Mouse (Mus musculus) induced T-regulatory cell, adult 2 months (primary cell): ENCODE data around the gene Nol12.

Source experiments
- DNase-seq: peaks from one replicate; pipeline ENCODE4 v3.0.0-alpha.2; 2012; ENCODE audit warnings: low read depth

Nol12 gene

GRCm38 (mm10) chr15:78916052-78916826 is 18.5 kb upstream of the Nol12 start:
- DNase-seq: no peak

GRCm38 (mm10) chr15:78918126-78918525 is 16.6 kb upstream of the Nol12 start:
- no peak for DNase-seq

GRCm38 (mm10) chr15:78919914-78920313 is 14.8 kb upstream of the Nol12 start:
- peak; percentile 56 for DNase-seq

DNA sequence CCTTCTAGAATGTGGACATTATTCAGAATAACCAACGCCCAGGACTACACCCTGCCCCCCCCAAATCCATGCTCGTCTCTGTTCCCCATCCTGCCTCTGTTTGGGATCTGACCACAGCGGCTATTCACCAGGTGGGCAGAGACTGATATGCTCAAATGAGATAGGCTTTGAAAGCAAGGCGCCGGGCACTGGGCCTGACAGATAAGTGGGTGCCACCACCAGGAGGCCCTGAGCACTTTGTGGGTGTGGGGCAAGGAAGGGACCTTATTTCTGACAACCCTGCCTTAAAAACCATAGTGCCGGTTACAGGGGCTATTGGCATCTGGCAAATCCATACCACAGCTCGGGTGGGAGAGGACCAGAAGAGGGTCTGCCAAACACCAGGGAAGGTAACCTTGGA is 12.0 kb upstream of the Nol12 start:
- peak; percentile 64 for DNase-seq

DNA sequence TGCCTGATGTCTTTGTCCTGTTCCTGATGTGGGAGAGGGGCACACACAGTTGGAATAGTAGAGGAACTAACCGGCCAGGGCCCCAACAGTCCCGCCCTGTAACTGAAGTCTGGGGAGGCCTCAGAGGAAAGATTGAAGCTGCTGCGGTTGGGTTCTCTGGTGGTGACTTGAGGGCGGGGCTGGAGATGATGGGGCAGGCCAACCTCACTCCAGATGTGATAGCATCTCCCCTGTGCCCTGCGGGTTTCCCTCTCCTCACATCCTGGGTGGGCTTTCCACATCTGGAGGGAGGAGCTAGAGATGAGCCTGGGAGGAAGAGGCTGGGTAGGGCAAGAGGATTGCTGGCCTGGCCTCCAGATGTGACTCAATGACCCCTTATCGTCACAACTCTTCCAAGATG is 11.1 kb upstream of the Nol12 start:
- peak; percentile 92 for DNase-seq

GRCm38 (mm10) chr15:78925129-78925528 is 9.6 kb upstream of the Nol12 start:
- DNase-seq: no peak

DNA sequence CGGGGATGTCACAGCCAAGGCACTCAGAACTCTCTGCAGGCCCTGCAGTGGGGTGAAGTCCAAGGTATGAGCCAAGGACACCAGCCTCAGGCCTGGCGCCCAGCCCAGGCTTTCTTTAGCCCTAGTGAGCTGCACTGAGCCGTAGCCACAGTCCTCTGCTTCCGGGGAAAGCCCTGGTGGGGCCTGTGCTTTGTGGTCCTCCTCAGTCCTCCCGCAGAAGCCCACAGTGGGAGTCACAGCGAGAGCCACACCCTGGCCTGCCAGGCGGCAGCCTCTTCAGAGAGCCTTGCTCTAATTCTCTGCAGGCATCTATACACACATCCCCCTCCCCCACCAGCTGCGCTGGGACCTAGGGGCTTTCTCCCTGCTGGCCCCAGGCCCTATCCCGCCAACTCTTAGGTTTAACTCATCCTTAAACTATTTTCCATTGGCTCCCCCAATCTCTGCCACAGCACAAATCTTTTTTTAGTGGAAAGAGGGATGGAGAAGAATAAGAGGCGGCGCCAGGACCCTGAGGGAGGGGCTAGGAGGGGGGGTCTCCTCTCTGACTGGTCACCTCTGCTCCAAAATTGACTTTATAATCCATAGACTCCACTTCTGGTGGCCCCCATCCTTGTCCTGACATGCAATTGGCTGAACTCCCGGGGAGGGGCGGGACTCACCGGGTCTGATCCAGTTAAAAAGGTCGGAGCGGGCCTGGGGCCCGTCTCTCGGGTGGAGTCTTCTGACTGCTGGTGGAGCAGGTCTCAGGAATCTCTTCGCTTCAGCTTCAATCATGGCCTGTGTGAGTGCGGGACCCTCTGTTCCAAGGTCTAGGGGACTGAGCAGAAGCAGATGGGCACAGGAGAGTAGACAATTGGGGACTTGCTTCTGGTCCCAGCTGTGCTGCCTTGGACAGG is 8.5 kb upstream of the Nol12 start, which contains the start of gene Lgals1:
TSS of gene Lgals1 (plus strand) at position 705 of the 899 bp plus-strand sequence.
- DNase-seq: peak; percentile 91

GRCm38 (mm10) chr15:78927021-78927787 is 7.5 kb upstream of the Nol12 start:
- no peak for DNase-seq

- peak; percentile 93 for DNase-seq
These were observed 6.8 kb upstream of the Nol12 start for GRCm38 (mm10) chr15:78927788-78928457.

DNA sequence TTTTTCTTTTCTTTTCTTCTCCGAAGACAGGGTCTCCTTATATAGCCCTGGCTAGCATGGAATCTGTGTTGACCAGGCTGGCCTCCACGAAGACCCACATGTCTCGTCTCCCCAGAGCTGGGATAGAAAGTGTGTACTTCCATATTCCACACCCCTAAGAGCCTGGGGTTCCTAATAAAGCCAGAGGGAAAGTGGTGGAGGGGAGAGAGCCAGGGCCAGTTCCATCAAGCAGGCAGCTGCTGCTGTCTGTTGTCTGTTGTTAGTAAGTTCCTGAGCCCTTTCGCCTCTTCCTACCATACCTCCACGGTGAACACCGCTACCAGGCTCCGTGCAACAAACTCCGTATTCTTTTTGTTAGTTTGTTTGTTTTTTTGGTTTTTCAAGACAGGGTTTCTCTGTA is 6.2 kb upstream of the Nol12 start:
- DNase-seq: no peak

GRCm38 (mm10) chr15:78930192-78930706 is 4.5 kb upstream of the Nol12 start:
- no peak for DNase-seq

DNA sequence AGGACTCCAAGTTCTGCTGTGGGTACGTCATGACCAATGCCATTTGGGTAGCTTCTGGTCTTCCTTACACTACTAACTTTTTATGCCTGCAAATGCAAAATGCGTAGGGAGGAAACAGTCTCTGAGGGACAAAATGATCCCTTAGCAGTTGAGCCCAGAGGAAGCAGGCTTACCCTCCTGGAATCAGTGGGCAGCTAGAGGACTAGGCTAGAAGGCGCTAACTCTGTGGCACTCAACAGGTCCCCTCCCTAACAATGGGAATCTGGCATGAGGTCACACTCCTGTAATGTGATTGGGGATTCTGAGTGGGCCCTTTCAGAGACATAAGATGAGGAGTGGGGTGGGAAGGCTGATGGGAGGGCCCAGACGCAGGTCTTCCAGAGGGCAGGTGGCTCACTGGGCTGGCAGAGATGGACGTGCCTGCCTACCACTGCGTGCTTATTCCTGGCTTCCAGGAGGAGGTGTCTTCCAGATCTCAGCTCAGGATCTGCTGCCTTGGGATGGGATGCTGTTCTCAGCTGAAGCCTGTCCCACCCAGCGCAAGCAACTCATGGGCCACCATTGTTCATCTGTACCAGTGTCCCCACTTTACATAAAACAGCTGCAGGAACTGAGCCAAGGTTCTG is 3.8 kb upstream of the Nol12 start:
- no peak for DNase-seq

- peak; percentile 93 for DNase-seq
These were observed 3.2 kb upstream of the Nol12 start for GRCm38 (mm10) chr15:78931577-78931976.

GRCm38 (mm10) chr15:78936403-78936802 is 1.7 kb downstream of the Nol12 start:
- no peak for DNase-seq

DNA sequence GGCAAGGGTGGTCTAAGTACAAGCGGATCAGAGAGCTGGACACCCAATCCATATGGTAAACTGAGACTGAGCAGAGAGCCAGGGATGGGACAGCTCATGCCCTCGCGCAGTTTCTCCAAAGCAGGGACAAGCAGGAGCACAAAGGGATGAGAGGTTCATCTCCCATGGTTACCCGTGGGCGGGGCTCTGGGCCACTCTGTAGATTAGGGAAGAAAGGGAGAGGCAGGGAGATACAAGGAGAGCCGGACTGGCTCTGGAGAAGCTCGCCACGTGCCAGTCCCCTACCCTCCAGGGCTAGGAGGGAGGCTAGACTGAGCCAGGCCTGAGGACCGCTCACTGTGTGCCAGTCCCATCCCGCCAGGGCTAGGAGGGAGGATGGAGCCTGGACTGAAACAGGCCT is 2.6 kb downstream of the Nol12 start:
- DNase-seq: no peak

DNA sequence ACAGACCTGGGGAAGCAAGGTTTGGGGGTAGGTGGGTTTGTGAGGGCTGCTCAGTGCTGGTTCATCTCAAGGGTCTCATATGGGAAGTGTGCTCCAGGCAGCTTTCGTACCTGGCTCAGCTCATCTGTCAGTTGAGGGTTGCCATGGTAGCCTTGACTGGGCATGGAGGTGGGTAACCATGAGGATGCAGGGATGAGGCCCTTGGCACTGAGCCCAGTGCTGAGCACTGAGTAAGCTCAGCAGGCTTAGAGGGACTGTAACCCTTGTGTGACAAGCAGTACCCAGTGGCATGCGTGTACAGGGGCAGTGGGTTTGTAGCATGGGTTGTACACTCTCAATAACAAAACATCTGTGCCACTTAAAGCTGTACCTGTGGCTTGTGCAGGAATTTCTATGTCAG is 3.2 kb downstream of the Nol12 start:
- no peak for DNase-seq

GRCm38 (mm10) chr15:78940325-78940724 is 5.6 kb downstream of the Nol12 start:
- DNase-seq: no peak

GRCm38 (mm10) chr15:78942663-78943062 is 7.9 kb downstream of the Nol12 start:
- peak; percentile 76 for DNase-seq

GRCm38 (mm10) chr15:78946232-78946631 is 11.5 kb downstream of the Nol12 start:
- DNase-seq: no peak

DNA sequence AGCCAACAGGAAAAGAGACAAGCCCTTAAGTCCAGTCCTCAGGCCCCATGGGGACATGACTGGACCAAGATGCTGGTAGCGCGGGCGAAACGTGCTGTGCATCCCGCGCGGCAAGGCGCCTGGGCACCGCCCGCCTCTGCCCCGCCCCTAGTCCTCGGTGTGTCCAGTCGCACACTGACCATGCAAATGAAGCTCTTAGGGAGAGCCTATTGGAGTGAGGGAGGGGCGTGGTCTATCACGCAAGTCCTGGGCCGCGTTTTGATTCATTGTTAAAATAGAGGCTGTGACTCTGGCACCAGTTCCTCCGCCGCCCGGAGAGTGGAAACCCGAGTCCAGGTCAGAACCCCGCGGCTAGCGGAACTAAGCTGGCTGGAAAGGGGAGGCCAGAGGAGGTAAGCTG is 12.9 kb downstream of the Nol12 start, which contains the start of gene Triobp:
TSS of gene Triobp (plus strand) at position 68 of the 400 bp plus-strand sequence.
- peak; percentile 80 for DNase-seq
